Mouse (Mus musculus): Measurements from ENCODE around the gene Shank2.

DNA sequence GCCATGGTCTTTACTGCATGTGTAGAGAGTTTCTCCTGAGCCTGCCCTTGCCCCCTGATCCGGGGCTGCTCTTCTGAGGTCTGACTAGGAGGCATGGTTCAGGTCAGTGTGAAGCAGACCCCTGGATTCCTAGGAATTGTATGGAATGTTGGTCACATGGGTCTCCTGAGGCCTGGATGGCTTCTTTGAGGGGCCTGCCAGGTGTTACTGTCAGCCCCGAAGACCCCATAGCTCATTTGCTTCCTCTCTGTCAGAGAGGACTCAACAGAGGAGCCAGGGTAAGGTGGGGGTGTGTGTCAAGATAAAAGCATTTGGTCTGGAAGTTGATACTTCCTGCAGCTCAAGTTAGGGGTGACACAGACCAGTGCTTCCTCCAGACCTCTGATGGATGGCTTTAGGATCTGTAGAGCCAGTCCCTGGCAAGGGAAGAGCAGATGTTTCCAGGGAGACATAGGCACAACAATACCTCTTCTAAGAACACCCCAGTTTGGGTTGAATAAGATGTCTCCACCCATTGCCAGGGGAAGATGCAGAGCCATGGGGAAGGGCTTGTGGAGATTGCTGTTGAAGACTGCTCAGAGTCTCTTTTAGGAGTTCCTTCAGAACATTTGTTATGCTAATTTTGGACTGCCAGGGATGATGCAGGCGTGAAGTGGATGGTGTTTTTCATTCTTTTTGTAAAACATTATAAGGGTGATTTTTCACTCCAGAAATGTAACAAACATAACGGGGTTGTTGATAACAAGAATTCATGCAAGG lies 100.7 kb downstream of the Shank2 start:
- TF ChIP-seq MAZ (IDR thresholded peaks at IDR 0.05; ENCODE audit: low read depth, low read length) (no peak), RAD21 (IDR thresholded peaks at IDR 0.05; ENCODE audit: low read depth, low read length) (no peak), BHLHE40 (IDR thresholded peaks at IDR 0.05; ENCODE audit: low read depth, low read length) (no peak), CTCF (conservative IDR thresholded peaks at IDR 0.05 in 1 of 2, IDR thresholded peaks at IDR 0.05 in 1 of 2; ENCODE audit: low read depth in 2 of 2, low read length in 2 of 2) (no peak), USF2 (conservative IDR thresholded peaks at IDR 0.05; ENCODE audit: low read depth, low read length) (no peak), MYC (IDR thresholded peaks at IDR 0.05; ENCODE audit: low read depth, low read length) (no peak), ZNF384 (IDR thresholded peaks at IDR 0.05; ENCODE audit: low read depth, low read length) (no peak), NRF1 (IDR thresholded peaks at IDR 0.05; ENCODE audit: low read depth, low read length) (no peak), ZMIZ1 (IDR thresholded peaks at IDR 0.05; ENCODE audit: low read depth, low read length) (no peak), POLR2A (IDR thresholded peaks at IDR 0.05; ENCODE audit: low read depth, low read length) (no peak), EP300 (IDR thresholded peaks at IDR 0.05; ENCODE audit: low read length) (no peak), ETS1 (conservative IDR thresholded peaks at IDR 0.05; ENCODE audit: low read depth, low read length) (no peak), MAX (IDR thresholded peaks at IDR 0.05; ENCODE audit: low read length) (no peak)
